ENCODE assay signal across 9 mouse cellular contexts in the genomic region with DNA sequence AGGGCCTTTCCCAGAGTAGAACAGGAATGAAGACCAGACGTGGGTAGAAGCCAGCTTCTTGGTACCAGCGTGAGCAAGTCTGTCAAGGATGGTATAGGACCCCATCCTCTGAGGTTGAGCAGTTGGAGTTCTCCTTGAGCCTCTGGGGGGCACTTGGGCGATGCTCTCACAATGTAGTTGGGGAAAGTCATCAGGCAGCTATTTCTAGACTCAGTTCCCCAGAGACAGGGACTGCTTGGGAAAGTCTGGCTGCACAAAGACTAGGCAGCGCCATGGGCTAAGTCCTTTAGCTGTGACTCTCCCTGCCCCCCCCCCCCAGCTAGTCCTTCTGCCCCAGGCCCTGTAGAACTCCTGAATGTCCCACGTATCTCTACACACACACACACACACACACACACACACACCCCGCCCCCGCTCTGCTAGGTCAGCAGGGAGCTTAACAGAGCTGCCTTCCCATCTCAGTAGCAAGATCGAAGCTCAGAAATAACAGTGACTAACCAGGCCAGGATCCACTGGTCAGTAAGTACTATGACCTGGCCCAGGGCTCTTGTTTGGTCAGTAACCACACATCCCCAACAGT. TPM values are rescaled to one million over a fixed set of nuclear protein-coding genes. Genes with fewer than 3 reads are reported as not detected.
DNase-seq lines count a peak whose midpoint lies in the region; ATAC-seq and TF ChIP-seq lines count a peak whose summit lies in the region.
"Had no signal": no experiment of that assay in that cellular context is flagged by ENCODE, and none has a peak within 500 bp of the region (broad histone marks: within the 10 kb centered on the region; RNA-seq: fewer than 3 reads in every experiment).

No protein-coding gene starts in this region.

- H3K9me3 ChIP-seq in kidney, postnatal 0 days (replicated peaks; ENCODE audit: low read length) = no peaks in the 10 kb centered on the region
- no peaks in the 10 kb centered on the region for H3K9me3 ChIP-seq in heart, embryonic 10.5 days
- H3K9me3 ChIP-seq in liver, embryonic 15.5 days (replicated peaks) = no peaks in the 10 kb centered on the region

- 54% methylated on average over 8 of the region's 8 CpGs for WGBS in kidney, postnatal 0 days
- 29% methylated on average over 8 of the region's 8 CpGs for WGBS in bone marrow, adult 2 months
- 48% methylated on average over 8 of the region's 8 CpGs for WGBS in heart, embryonic 10.5 days
- WGBS in liver, embryonic 15.5 days (ENCODE audit: insufficient replicate concordance) = 36% methylated on average over 8 of the region's 8 CpGs

- no peak for DNase-seq in kidney, postnatal 0 days (ENCODE audit: low spot score)
- no peak for DNase-seq in kidney, adult 11 months
- DNase-seq in heart, embryonic 10.5 days (ENCODE audit: low spot score) = no peak
- DNase-seq in cerebellum, postnatal 10 days = no peak
- DNase-seq: kidney, adult 18-20 months had no signal

- no peak for TF ChIP-seq POLR2A in bone marrow, adult 2 months (IDR thresholded peaks at IDR 0.05; ENCODE audit: borderline replicate concordance, control insufficient read depth, low read depth, low read length)

- no peak overlapping the region for H3K9ac ChIP-seq in kidney, postnatal 0 days (ENCODE audit: low read depth, low read length)
- no peak overlapping the region for H3K9ac ChIP-seq in liver, embryonic 15.5 days

- H3K27me3 ChIP-seq in kidney, postnatal 0 days (ENCODE audit: insufficient read depth, low read length) = no peaks in the 10 kb centered on the region
- H3K27me3 ChIP-seq in heart, embryonic 10.5 days (ENCODE audit: insufficient read depth, poor library complexity, severe bottlenecking) = no peaks in the 10 kb centered on the region
- no peaks in the 10 kb centered on the region for H3K27me3 ChIP-seq in liver, embryonic 15.5 days

- H3K36me3 ChIP-seq in kidney, postnatal 0 days (ENCODE audit: insufficient read depth, low read length) = 0 out of 2 replicates have a peak, but pooled peaks cover 9% of the 10 kb centered on the region
- H3K36me3 ChIP-seq in heart, embryonic 10.5 days = peaks cover 12% of the 10 kb centered on the region
- H3K36me3 ChIP-seq in liver, embryonic 15.5 days (replicated peaks) = peaks cover 10% of the 10 kb centered on the region

- peaks cover 32% of the 10 kb centered on the region for H3K4me1 ChIP-seq in kidney, postnatal 0 days (replicated peaks; ENCODE audit: insufficient read depth, low read length)
- H3K4me1 ChIP-seq in bone marrow, adult 2 months (ENCODE audit: control insufficient read depth, insufficient read depth, low read length) = peaks cover 14% of the 10 kb centered on the region; the same call in 1 of the 2 replicates
- H3K4me1 ChIP-seq in heart, embryonic 10.5 days = peaks cover 56% of the 10 kb centered on the region
- H3K4me1 ChIP-seq in liver, embryonic 15.5 days (replicated peaks) = peaks cover 68% of the 10 kb centered on the region

- no peak for TF ChIP-seq CTCF in kidney, postnatal 0 days (IDR thresholded peaks at IDR 0.05; ENCODE audit: low read depth)
- TF ChIP-seq CTCF in bone marrow, adult 2 months (IDR thresholded peaks at IDR 0.05; ENCODE audit: control insufficient read depth, insufficient read depth, low read length) = no peak

- ATAC-seq in kidney, postnatal 0 days (replicated peaks; ENCODE audit: low FRiP score, low read depth) = no peak
- ATAC-seq in liver, embryonic 15.5 days (ENCODE audit: insufficient read depth) = no peak
- no peak for ATAC-seq in erythroid progenitor cell, adult 5-6 weeks (replicated peaks; ENCODE audit: low FRiP score, poor library complexity, severe bottlenecking)

- H3K27ac ChIP-seq in kidney, postnatal 0 days = peak overlapping the region; percentile 60
- peak overlapping the region; percentile 87 for H3K27ac ChIP-seq in bone marrow, adult 2 months (ENCODE audit: control insufficient read depth, insufficient read depth, low read depth, low read length, poor library complexity)
- H3K27ac ChIP-seq in heart, embryonic 10.5 days = peak overlapping the region; percentile 57; the same call in 1 of the 2 replicates
- peak overlapping the region; percentile 61 for H3K27ac ChIP-seq in liver, embryonic 15.5 days (replicated peaks)

- H3K4me2 ChIP-seq in kidney, postnatal 0 days (ENCODE audit: low read length) = no peak overlapping the region
- H3K4me2 ChIP-seq in liver, embryonic 15.5 days = peak overlapping the region; percentile 49

- no peak overlapping the region for H3K4me3 ChIP-seq in kidney, postnatal 0 days (replicated peaks; ENCODE audit: low read depth, low read length)
- peak overlapping the region; percentile 89 for H3K4me3 ChIP-seq in bone marrow, adult 2 months (replicated peaks; ENCODE audit: control insufficient read depth, low read depth, low read length)
- no peak overlapping the region for H3K4me3 ChIP-seq in heart, embryonic 10.5 days
- H3K4me3 ChIP-seq in liver, embryonic 15.5 days (replicated peaks) = peak overlapping the region; percentile 25

RNA-seq across cellular contexts. Expression of a gene that starts 3.4 kb away (rescaled TPM):
- 2.9 and 3.3 TPM in 2 replicates for polyA plus RNA-seq in kidney, postnatal 0 days (2015; fragmentation: Nextera tagmentation; extraction: Ambion mirVana)
- 34.5 and 61.0 TPM in 2 replicates for polyA plus RNA-seq in bone marrow, adult 2 months (2011; ENCODE audit: insufficient read depth, insufficient read length, low replicate concordance, missing spikeins)
- 4.6 and 9.0 TPM in 2 replicates for polyA plus RNA-seq in heart, embryonic 10.5 days (2016; fragmentation: Nextera tagmentation; extraction: Ambion mirVana)
- 4.8 and 5.7 TPM in 2 replicates for polyA plus RNA-seq in liver, embryonic 15.5 days (2015; fragmentation: Nextera tagmentation; extraction: Ambion mirVana)
- total RNA-seq in erythroid progenitor cell, adult 5-6 weeks (2015; ENCODE audit: low replicate concordance) = 18.7 and 26.4 TPM in 2 replicates
- total RNA-seq in erythroid progenitor cell, adult 5-6 weeks (2017; ENCODE audit: low replicate concordance) = 12.0 and 13.1 TPM in 2 replicates

RNA-seq across cellular contexts. Expression of a gene that starts 37.5 kb away (rescaled TPM):
- polyA plus RNA-seq in kidney, postnatal 0 days (2015; fragmentation: Nextera tagmentation; extraction: Ambion mirVana) = not detected in 2 replicates
- not detected in 2 replicates for polyA plus RNA-seq in bone marrow, adult 2 months (2011; ENCODE audit: insufficient read depth, insufficient read length, low replicate concordance, missing spikeins)
- polyA plus RNA-seq in heart, embryonic 10.5 days (2016; fragmentation: Nextera tagmentation; extraction: Ambion mirVana) = not detected in 2 replicates
- not detected in 2 replicates for polyA plus RNA-seq in liver, embryonic 15.5 days (2015; fragmentation: Nextera tagmentation; extraction: Ambion mirVana)
- not detected in 2 replicates for total RNA-seq in erythroid progenitor cell, adult 5-6 weeks (2015; ENCODE audit: low replicate concordance)
- not detected in 2 replicates for total RNA-seq in erythroid progenitor cell, adult 5-6 weeks (2017; ENCODE audit: low replicate concordance)
- polyA plus RNA-seq: stomach, embryonic 14.5 days had no signal

RNA-seq across cellular contexts. Expression of a gene that starts 43.8 kb away (rescaled TPM):
- polyA plus RNA-seq in kidney, postnatal 0 days (2015; fragmentation: Nextera tagmentation; extraction: Ambion mirVana) = not detected in 2 replicates
- not detected in 2 replicates for polyA plus RNA-seq in bone marrow, adult 2 months (2011; ENCODE audit: insufficient read depth, insufficient read length, low replicate concordance, missing spikeins)
- polyA plus RNA-seq in heart, embryonic 10.5 days (2016; fragmentation: Nextera tagmentation; extraction: Ambion mirVana) = not detected in 2 replicates
- not detected in 2 replicates for polyA plus RNA-seq in liver, embryonic 15.5 days (2015; fragmentation: Nextera tagmentation; extraction: Ambion mirVana)
- not detected in 2 replicates for total RNA-seq in erythroid progenitor cell, adult 5-6 weeks (2015; ENCODE audit: low replicate concordance)
- total RNA-seq in erythroid progenitor cell, adult 5-6 weeks (2017; ENCODE audit: low replicate concordance) = not detected in 2 replicates
- polyA plus RNA-seq: stomach, embryonic 14.5 days had no signal

RNA-seq across cellular contexts. Expression of a gene that starts 55.4 kb away (rescaled TPM):
- not detected in 2 replicates for polyA plus RNA-seq in kidney, postnatal 0 days (2015; fragmentation: Nextera tagmentation; extraction: Ambion mirVana)
- polyA plus RNA-seq in bone marrow, adult 2 months (2011; ENCODE audit: insufficient read depth, insufficient read length, low replicate concordance, missing spikeins) = 13.2 and 43.2 TPM in 2 replicates
- not detected in 2 replicates for polyA plus RNA-seq in heart, embryonic 10.5 days (2016; fragmentation: Nextera tagmentation; extraction: Ambion mirVana)
- 0.50 and 0.77 TPM in 2 replicates for polyA plus RNA-seq in liver, embryonic 15.5 days (2015; fragmentation: Nextera tagmentation; extraction: Ambion mirVana)
- 16.6 and 43.6 TPM in 2 replicates for total RNA-seq in erythroid progenitor cell, adult 5-6 weeks (2015; ENCODE audit: low replicate concordance)
- total RNA-seq in erythroid progenitor cell, adult 5-6 weeks (2017; ENCODE audit: low replicate concordance) = 5.5 and 23.5 TPM in 2 replicates
- polyA plus RNA-seq: stomach, embryonic 14.5 days had no signal

Comparison
In these comparisons a context has a peak if more than half of its experiments do, and no peak if none do; other contexts are left out.
1. H3K4me3 ChIP-seq: peak in bone marrow, adult 2 months (single experiment) and liver, embryonic 15.5 days (single experiment); none in kidney, postnatal 0 days (single experiment) and heart, embryonic 10.5 days (single experiment).
2. Peak in every context shown above with its lines, with median percentiles within 50 percentile points of each other: H3K27ac ChIP-seq.